Mouse (Mus musculus): Measurements from ENCODE around the gene Bglap. TPM values are rescaled to one million over a fixed set of nuclear protein-coding genes. Genes with fewer than 3 reads are reported as not detected.
"Not testable (repeated sequence)": the region's sequence is repeated elsewhere in the genome, so short reads cannot be mapped to it uniquely, and the experiment has no call there.

Bglap gene
- polyA plus RNA-seq (2015; fragmentation: Nextera tagmentation; extraction: Ambion mirVana) = not detected in 2 replicates

GRCm38 (mm10) chr3:88384364-88384763, at the start of gene Bglap:
Gene Bglap, minus strand, starts transcription at chr3:88384464.
- no peak within 1 kb of the TSS for H3K9ac ChIP-seq
- H3K4me3 ChIP-seq = no peak within 1 kb of the TSS
- no peak within 1 kb of the TSS for H3K4me2 ChIP-seq
- H3K36me3 ChIP-seq = no peaks in the 10 kb centered on the region
- 81% methylated on average over 5 of the region's 5 CpGs for WGBS
- no peaks in the 10 kb centered on the region for H3K9me3 ChIP-seq
- no peak for ATAC-seq (ENCODE audit: low FRiP score)
- no peaks in the 10 kb centered on the region for H3K27me3 ChIP-seq
- H3K27ac ChIP-seq = no peak within 1 kb of the TSS
- peaks cover 7% of the 10 kb centered on the region; the same call in 1 of the 2 replicates for H3K4me1 ChIP-seq (replicated peaks)

DNA sequence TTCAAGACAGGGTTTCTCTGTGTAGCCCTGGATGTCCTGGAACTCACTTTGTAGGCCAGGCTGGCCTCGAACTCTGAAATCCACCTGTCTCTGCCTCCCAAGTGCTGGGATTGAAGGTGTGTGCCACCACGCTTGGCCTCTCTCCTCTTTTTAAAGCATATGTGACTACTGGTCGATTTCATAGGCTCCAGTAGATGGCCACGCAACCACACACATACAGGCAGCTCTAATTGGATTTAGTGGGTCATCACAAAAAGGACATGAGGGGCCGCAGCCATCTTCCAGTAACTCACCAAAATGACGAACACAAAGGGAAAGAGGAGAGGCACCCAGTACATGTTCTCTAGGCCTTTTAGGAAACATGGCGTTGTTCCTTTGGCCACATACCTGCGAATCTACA, 44.4 kb upstream of the Bglap start:
- not testable (repeated sequence) for H3K4me3 ChIP-seq; H3K4me1 ChIP-seq (replicated peaks); H3K9me3 ChIP-seq; H3K27ac ChIP-seq; H3K4me2 ChIP-seq; ATAC-seq (ENCODE audit: low FRiP score); H3K36me3 ChIP-seq; H3K27me3 ChIP-seq; H3K9ac ChIP-seq
- 79% methylated on average over 8 of the region's 8 CpGs for WGBS

DNA sequence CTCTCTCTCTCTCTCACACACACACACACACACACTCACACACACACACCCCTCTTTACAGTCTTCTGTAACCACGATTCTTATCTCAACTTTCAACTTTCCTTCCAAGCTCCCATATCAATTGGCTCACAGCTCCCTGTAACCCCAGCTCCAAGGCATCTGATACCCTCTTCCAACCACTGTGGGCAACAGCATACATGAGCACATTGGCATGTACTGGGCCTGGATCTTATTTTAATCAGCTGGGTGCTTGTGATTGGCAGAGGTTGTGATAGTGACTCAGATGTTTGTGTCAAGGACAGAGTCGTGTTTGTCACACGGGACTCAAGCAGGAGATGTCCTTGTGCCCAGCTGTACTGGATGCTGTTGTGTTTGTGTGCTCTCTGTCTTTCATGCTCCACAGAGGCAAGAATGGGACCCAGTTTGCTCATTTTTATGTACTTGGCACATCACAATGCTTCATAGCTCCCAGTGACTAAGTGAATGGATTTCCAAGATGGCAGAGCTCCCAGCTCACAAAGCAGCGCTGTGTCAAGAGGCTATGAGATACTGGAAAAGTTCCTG, 43.2 kb upstream of the Bglap start:
- Histone ChIP-seq H3K27ac (no peak overlapping the region), H3K9me3 (no peaks in the 10 kb centered on the region), H3K36me3 (no peaks in the 10 kb centered on the region), H3K9ac (no peak overlapping the region), H3K4me3 (no peak overlapping the region), H3K4me2 (no peak overlapping the region), H3K27me3 (0 out of 2 replicates have a peak, but pooled peaks cover 3% of the 10 kb centered on the region), H3K4me1 (replicated peaks) (peaks cover 21% of the 10 kb centered on the region)
- 81% methylated on average over 4 of the region's 4 CpGs for whole genome bisulfite sequencing
- no peak for ATAC-seq (ENCODE audit: low FRiP score)

- ATAC-seq (ENCODE audit: low FRiP score) = no peak
- Histone ChIP-seq H3K4me3 (no peak overlapping the region), H3K27ac (no peak overlapping the region), H3K27me3 (no peaks in the 10 kb centered on the region), H3K4me1 (replicated peaks) (peaks cover 33% of the 10 kb centered on the region), H3K9me3 (no peaks in the 10 kb centered on the region), H3K36me3 (peaks cover 8% of the 10 kb centered on the region), H3K9ac (no peak overlapping the region), H3K4me2 (0 out of 2 replicates have a peak overlapping the region, but pooled peaks have one; percentile 37)
- WGBS = 89% methylated on average over 10 of the region's 10 CpGs
These were observed 41.6 kb upstream of the Bglap start for GRCm38 (mm10) chr3:88425708-88426420.

GRCm38 (mm10) chr3:88425330-88425689, 41.0 kb upstream of the Bglap start:
- ATAC-seq (ENCODE audit: low FRiP score) = no peak; the same call in 1 of the 2 replicates
- H3K27ac ChIP-seq = 0 out of 2 replicates have a peak overlapping the region, but pooled peaks have one; percentile 91
- WGBS = 12% methylated on average over 2 of the region's 2 CpGs

GRCm38 (mm10) chr3:88424605-88425329, 40.5 kb upstream of the Bglap start, which contains the start of gene Slc25a44:
Gene Slc25a44, minus strand, starts transcription at chr3:88425139.
- peak within 1 kb of the TSS; percentile 82 for H3K9ac ChIP-seq
- 1% methylated on average over 35 of the region's 35 CpGs for WGBS
- H3K4me1 ChIP-seq (replicated peaks) = peaks cover 34% of the 10 kb centered on the region
- H3K4me3 ChIP-seq = peak within 1 kb of the TSS; percentile 79
- peak within 1 kb of the TSS; percentile 91 for H3K27ac ChIP-seq
- H3K27me3 ChIP-seq = no peaks in the 10 kb centered on the region
- peak; percentile 96 for ATAC-seq (ENCODE audit: low FRiP score)
- H3K9me3 ChIP-seq = no peaks in the 10 kb centered on the region
- peaks cover 19% of the 10 kb centered on the region for H3K36me3 ChIP-seq
- peak within 1 kb of the TSS; percentile 81 for H3K4me2 ChIP-seq

More at GRCm38 (mm10) chr3:88425330-88425689, 41.0 kb upstream of the Bglap start:
- H3K4me3 ChIP-seq = peak overlapping the region; percentile 79; the same call in 1 of the 2 replicates
- no peaks in the 10 kb centered on the region for H3K9me3 ChIP-seq
- peaks cover 33% of the 10 kb centered on the region for H3K4me1 ChIP-seq (replicated peaks)
- H3K9ac ChIP-seq = no peak overlapping the region
- no peaks in the 10 kb centered on the region for H3K27me3 ChIP-seq
- peaks cover 14% of the 10 kb centered on the region for H3K36me3 ChIP-seq
- H3K4me2 ChIP-seq = peak overlapping the region; percentile 37; the same call in 1 of the 2 replicates

- H3K4me2 ChIP-seq = peak overlapping the region; percentile 17
- H3K36me3 ChIP-seq = peaks cover 44% of the 10 kb centered on the region
- H3K9ac ChIP-seq = peak overlapping the region; percentile 56
- 35% methylated on average over 9 of the region's 9 CpGs for WGBS
- H3K4me1 ChIP-seq (replicated peaks) = peaks cover 52% of the 10 kb centered on the region
- no peaks in the 10 kb centered on the region for H3K27me3 ChIP-seq
- no peak for ATAC-seq (ENCODE audit: low FRiP score)
- no peak overlapping the region for H3K27ac ChIP-seq
- H3K9me3 ChIP-seq = no peaks in the 10 kb centered on the region
- no peak overlapping the region; the same call in 1 of the 2 replicates for H3K4me3 ChIP-seq
These were observed 37.9 kb upstream of the Bglap start for GRCm38 (mm10) chr3:88422020-88422720.

GRCm38 (mm10) chr3:88420771-88421170, 36.5 kb upstream of the Bglap start:
- no peak for ATAC-seq (ENCODE audit: low FRiP score)
- 96% methylated on average over 19 of the region's 19 CpGs for WGBS
- Histone ChIP-seq H3K27me3 (no peaks in the 10 kb centered on the region), H3K27ac (no peak overlapping the region), H3K4me1 (replicated peaks) (peaks cover 52% of the 10 kb centered on the region), H3K9me3 (no peaks in the 10 kb centered on the region), H3K9ac (no peak overlapping the region), H3K36me3 (peaks cover 58% of the 10 kb centered on the region), H3K4me2 (no peak overlapping the region), H3K4me3 (no peak overlapping the region)

DNA sequence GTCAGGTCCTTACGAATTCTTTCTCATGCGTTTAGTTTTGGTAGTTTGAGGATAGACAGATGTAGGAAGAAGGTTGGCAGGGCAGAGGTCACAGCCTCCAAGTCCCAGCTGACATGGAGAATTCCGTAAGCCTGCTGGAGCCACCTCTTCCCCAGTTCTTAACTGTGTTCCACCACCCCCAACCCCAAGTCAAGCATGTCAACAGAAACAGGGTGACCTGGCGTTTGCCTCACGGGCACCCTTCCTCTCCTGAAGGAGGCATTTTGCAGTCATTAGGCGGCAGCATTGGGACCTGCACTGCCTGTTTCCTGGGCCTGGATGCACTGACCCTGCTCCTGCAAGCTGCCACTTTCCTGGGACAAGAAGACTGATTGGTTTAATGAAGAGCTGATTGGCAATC, 33.8 kb upstream of the Bglap start:
- no peaks in the 10 kb centered on the region for H3K27me3 ChIP-seq
- peaks cover 85% of the 10 kb centered on the region for H3K36me3 ChIP-seq
- H3K4me3 ChIP-seq = no peak overlapping the region
- H3K4me1 ChIP-seq (replicated peaks) = peaks cover 36% of the 10 kb centered on the region
- ATAC-seq (ENCODE audit: low FRiP score) = no peak
- WGBS = 88% methylated on average over 6 of the region's 6 CpGs
- no peaks in the 10 kb centered on the region for H3K9me3 ChIP-seq
- H3K9ac ChIP-seq = no peak overlapping the region
- no peak overlapping the region for H3K4me2 ChIP-seq
- no peak overlapping the region for H3K27ac ChIP-seq

- WGBS = 89% methylated on average over 4 of the region's 4 CpGs
- Histone ChIP-seq H3K9ac (peak overlapping the region; percentile 3; the same call in 1 of the 2 replicates), H3K9me3 (no peaks in the 10 kb centered on the region), H3K4me1 (replicated peaks) (peaks cover 25% of the 10 kb centered on the region), H3K36me3 (peaks cover 95% of the 10 kb centered on the region), H3K4me2 (no peak overlapping the region), H3K27me3 (no peaks in the 10 kb centered on the region), H3K27ac (no peak overlapping the region), H3K4me3 (no peak overlapping the region)
- ATAC-seq (ENCODE audit: low FRiP score) = no peak
These were observed 31.4 kb upstream of the Bglap start for GRCm38 (mm10) chr3:88415668-88416067.

GRCm38 (mm10) chr3:88412636-88413035, 28.4 kb upstream of the Bglap start:
- ATAC-seq (ENCODE audit: low FRiP score) = no peak
- no peak overlapping the region for H3K4me3 ChIP-seq
- H3K4me1 ChIP-seq (replicated peaks) = peaks cover 27% of the 10 kb centered on the region
- no peak overlapping the region for H3K27ac ChIP-seq
- WGBS = 93% methylated on average over 11 of the region's 11 CpGs
- H3K9me3 ChIP-seq = no peaks in the 10 kb centered on the region
- no peak overlapping the region for H3K4me2 ChIP-seq
- H3K9ac ChIP-seq = no peak overlapping the region
- H3K36me3 ChIP-seq = peaks cover 65% of the 10 kb centered on the region
- H3K27me3 ChIP-seq = no peaks in the 10 kb centered on the region

DNA sequence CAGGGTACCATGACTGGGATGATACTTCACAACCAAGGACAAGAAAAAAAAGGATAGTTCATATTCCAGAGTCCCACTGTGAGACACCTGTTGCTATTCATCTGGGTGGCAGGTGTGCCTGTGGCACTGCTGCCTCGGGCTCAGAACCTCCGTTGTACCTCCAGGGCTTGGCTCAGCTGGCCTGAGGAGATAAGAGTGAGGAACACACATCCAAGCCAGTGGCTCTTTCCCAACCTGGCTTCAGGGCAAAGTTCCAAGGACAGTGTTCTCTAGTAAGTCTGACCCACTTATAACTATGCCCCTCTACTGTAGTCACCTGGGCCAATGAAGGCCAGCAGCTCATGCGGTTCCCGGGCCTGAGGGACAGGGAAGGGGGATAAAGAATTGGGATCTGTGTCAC, 27.4 kb upstream of the Bglap start:
- WGBS = 89% methylated on average over 4 of the region's 4 CpGs
- no peaks in the 10 kb centered on the region for H3K9me3 ChIP-seq
- peaks cover 27% of the 10 kb centered on the region for H3K4me1 ChIP-seq (replicated peaks)
- peaks cover 57% of the 10 kb centered on the region for H3K36me3 ChIP-seq
- no peak overlapping the region for H3K9ac ChIP-seq
- no peak for ATAC-seq (ENCODE audit: low FRiP score)
- no peaks in the 10 kb centered on the region for H3K27me3 ChIP-seq
- H3K4me3 ChIP-seq = no peak overlapping the region
- H3K4me2 ChIP-seq = no peak overlapping the region
- no peak overlapping the region for H3K27ac ChIP-seq

Measured in hindbrain, embryonic 13.5 days (tissue).